Mouse (Mus musculus) myocyte (in vitro differentiated cells): ENCODE data around the gene Apln.

Experiments
- CEBPB ChIP-seq: IDR thresholded peaks from 2 replicates; pipeline ENCODE4 v1.6.1; 2011; ENCODE audit warnings: mild to moderate bottlenecking, moderate library complexity; ENCODE audit not compliant: poor library complexity, insufficient read depth, severe bottlenecking
- E2F4 ChIP-seq: IDR thresholded peaks from one replicate; pipeline ENCODE4 v1.6.1; 2011; ENCODE audit warnings: mild to moderate bottlenecking, control low read depth, moderate library complexity; ENCODE audit not compliant: insufficient read depth
- MAX ChIP-seq: IDR thresholded peaks from one replicate; pipeline ENCODE4 v1.6.1; 2011; ENCODE audit warnings: low read depth, mild to moderate bottlenecking, control low read depth
- MYOG ChIP-seq, 3 experiments: IDR thresholded peaks; one replicate each; pipeline ENCODE4 v1.6.1; 2011; ENCODE audit warnings: control low read depth in 2 of 3, low read depth in 2 of 3, mild to moderate bottlenecking in 2 of 3; ENCODE audit not compliant: insufficient read length in 2 of 3, control insufficient read depth in 1 of 3, insufficient read depth in 1 of 3
- POLR2A ChIP-seq: IDR thresholded peaks from one replicate; pipeline ENCODE4 v1.6.1; 2011; ENCODE audit warnings: low read depth, mild to moderate bottlenecking, control low read depth, moderate library complexity; ENCODE audit not compliant: insufficient read length
- POLR2AphosphoS2 ChIP-seq: IDR thresholded peaks from one replicate; pipeline ENCODE4 v1.6.1; 2011; ENCODE audit warnings: low read depth, control low read depth; ENCODE audit not compliant: insufficient read length
- SRF ChIP-seq: IDR thresholded peaks from one replicate; pipeline ENCODE4 v1.6.1; 2011; ENCODE audit warnings: low read depth; ENCODE audit not compliant: control insufficient read depth, insufficient read length
- TCF12 ChIP-seq: IDR thresholded peaks from one replicate; pipeline ENCODE4 v1.6.1; 2011; ENCODE audit warnings: mild to moderate bottlenecking, control low read depth; ENCODE audit not compliant: poor library complexity, insufficient read depth, severe bottlenecking
- TCF3 ChIP-seq: IDR thresholded peaks from one replicate; pipeline ENCODE4 v1.6.1; 2011; ENCODE audit warnings: low read depth, control low read depth; ENCODE audit not compliant: insufficient read length
- USF1 ChIP-seq: IDR thresholded peaks from one replicate; pipeline ENCODE4 v1.6.1; 2011; ENCODE audit warnings: low read depth, mild to moderate bottlenecking, control low read depth, moderate library complexity

- TF ChIP-seq POLR2A (no peak), TCF3 (no peak), TCF12 (no peak), USF1 (no peak), MYOG (IDR thresholded peaks at IDR 0.05; ENCODE audit: control insufficient read depth in 1 of 3, insufficient read depth in 1 of 3, insufficient read length in 2 of 3, low read depth in 2 of 3) (no peak), POLR2AphosphoS2 (no peak), MAX (no peak), SRF (no peak), CEBPB (no peak), E2F4 (no peak)
These were observed 29.9 kb downstream of the Apln start for GRCm38 (mm10) chrX:48004786-48005185.
